Mouse (Mus musculus): ENCODE data around the gene Islr.

Gene Islr

GRCm38 (mm10) chr9:58196610-58197567 is 7.2 kb downstream of the Islr start:
- no peak for DNase-seq

DNA sequence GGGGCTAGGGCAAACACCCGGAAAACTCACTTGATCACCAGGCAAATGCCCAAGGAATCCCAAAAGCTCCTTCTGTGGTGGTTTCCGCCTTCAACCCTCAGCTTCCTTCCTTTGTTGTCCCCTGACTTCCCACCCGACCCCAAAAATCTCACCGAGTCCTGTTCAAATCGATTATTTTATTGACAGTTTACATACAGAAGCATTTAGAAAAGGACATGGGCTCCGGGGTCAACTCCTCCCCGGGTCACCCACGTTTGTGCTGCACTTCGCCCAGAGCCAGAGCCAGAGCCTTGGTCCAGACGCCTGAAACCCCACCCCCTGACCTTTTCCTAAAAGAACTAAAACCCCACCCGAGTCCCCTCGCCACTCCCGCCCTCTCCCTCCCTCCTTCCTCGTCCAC is 8.0 kb downstream of the Islr start:
- DNase-seq: no peak

DNA sequence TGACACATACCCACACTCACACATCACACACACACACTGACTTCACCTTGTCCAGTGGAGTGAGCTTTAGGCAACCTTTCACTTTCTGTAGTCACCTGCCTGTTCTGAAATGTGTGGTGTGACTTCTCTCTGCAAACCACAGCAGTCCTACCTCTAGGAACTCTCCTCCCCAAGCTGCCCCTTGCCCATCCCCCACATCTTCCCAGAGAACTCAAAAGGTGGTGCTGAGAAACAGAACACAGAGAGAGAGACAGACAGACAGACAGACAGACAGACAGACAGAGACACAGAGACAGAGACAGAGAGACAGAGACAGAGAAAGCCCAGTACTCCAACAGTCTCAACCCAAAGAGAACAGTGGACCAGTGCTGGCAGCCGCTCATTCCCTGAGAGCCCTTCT is 8.4 kb downstream of the Islr start:
- no peak for DNase-seq

DNA sequence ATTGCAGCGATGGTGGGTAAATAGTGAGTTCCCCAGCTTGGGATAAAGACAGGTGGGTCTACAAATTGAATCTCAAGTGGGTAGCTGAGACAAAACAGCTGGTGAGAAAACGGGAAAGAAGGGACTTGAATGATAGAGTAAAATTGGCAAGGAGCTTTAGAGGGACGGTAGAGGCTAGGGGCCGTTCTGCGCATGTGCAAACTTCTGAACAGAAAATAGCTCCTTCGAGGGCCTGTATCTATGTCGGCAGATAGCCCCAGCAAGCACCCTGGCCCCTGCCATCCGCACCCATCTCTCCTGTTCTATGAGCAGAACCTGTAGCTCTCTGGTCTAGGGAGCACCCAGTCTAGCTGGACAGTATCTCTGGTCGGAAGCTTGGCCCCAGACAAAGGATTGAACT is 9.9 kb downstream of the Islr start:
- no peak for DNase-seq

DNA sequence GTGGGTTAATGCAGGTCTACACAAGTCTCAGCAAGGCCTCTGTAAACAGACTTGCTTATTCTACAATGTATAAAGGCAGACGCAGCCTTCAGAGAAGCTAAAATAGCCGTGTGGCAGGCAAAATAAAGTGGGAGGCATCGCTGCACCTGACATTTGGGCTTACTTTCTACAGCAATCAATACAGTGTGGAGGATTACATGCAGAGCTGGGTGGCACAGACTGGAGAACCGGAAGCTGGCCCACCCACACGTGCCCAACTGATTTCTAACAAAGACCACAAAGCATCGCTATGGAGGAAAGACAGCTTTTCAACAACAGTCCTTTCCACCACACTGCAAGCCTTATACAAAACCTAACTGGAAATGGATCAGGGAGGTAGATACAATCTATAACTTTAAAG is 19.6 kb downstream of the Islr start:
- DNase-seq: no peak

DNA sequence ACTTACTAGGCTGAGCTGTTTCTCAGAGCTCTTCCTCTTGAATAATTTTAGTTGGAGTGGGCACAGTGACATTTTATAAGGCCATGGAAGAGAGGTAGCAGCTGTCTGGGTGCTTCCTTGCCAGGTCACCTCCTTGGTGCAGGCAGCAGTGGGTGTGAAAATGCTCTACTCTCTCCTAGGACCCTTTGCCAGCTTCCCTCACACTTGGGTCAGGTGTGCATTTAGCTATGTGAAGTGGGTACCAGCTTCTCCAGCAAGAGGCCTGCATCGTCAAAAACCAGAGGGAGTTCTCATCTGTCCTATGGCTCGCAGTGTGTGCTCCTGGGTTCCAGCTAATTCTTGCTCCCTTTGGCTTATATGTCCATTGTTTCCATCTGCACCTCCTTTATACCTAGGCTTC is 24.7 kb downstream of the Islr start:
- DNase-seq: no peak

- DNase-seq: no peak
Measured at GRCm38 (mm10) chr9:58177165-58177564, 26.9 kb downstream of the Islr start.

DNA sequence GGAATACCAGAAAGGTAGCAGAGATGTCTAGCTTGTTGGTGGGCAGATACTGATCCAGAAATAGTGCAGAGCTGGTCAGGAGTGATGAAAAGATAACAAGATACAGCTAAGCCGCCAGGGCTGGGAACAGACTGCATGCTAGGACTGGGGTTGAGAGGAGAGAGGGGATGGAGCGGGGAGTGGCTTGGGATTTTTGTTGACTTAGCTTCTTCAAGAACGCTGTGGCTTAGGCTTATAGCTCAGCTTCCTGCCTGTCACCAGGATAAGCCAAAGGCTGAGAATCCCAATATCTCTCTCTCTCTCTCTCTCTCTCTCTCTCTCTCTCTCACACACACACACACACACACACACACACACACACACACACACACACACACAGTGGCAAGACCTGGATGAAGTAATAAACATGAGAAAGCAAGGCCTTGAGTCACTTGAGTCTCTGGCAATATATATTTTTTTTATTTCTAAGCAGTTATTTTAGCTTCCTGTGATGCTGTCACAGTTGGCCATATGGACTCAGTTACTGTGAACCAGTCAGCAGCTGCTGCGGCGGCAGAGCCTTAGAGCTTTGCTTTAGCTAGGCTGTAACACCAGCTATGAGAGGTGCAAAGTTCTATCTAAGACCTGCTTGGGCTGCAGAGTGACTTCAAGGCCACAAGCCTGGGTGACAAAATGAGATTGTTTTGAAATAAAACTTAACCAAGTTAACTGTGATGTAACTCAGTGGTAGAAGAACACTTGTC is 28.2 kb downstream of the Islr start:
- no peak for DNase-seq

DNA sequence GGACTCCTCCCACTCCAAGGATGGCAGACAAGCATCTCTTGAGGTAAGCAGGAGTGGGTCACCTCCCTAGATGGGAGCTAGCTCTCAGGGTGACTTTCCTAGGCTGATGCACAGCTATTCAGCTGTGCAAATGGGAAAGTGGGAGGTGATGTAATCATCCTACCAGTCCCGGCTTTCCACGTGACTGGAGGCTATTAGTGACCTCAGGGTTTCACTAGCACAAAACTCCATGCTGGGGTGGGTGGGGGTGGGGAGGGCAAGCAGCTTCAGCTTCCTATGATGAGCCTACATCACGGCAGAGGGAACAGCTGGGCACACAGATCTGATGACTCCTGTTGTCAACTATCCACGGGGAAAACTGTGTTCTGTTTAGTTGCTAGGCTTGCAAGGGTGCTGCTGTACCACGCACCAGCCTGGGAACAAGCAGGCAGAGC is 29.3 kb downstream of the Islr start:
- DNase-seq: no peak

DNA sequence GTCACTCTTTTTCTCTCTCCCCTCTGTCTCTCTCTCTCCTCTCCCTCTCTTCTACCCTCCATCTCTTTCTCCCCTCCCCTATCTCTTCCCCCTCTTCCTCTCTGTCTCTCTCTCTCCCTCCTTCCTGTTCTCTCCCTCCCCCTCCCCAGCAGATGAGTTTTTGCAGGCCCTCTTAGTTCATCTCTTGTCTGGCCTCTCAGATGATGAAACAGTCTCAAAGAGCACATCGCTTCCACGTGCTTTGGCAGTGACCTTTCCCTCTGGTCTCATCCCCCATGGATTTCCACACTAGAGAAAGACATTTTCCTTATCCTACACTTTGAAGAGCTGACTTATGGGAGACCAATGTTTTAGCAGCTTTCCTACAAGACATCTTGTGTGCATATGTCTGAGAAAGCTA is 31.2 kb downstream of the Islr start:
- DNase-seq: no peak

GRCm38 (mm10) chr9:58169426-58169825 is 34.7 kb downstream of the Islr start:
- DNase-seq: no peak

- no peak for DNase-seq
Measured at GRCm38 (mm10) chr9:58168880-58169279, 35.2 kb downstream of the Islr start.

DNA sequence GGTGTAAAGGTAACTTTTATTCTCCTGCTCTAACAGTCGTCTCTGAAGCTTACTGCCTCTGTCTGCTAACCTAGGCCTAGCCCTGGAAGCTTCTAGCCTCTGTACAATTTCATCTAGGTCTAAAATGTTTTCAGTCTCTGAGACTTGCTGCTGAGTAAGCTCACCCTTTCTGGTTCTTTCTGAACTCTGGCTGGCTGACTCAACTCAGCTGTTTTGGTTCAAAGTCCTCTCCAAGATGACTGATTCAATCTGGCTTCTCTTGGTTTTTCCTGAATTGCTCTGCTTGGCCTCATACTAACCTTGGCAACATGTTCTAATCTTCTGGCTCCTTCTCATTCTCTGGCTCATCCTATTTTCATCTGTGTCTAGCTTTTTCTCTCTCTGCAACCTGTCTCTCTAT is 38.3 kb downstream of the Islr start:
- DNase-seq: no peak

DNA sequence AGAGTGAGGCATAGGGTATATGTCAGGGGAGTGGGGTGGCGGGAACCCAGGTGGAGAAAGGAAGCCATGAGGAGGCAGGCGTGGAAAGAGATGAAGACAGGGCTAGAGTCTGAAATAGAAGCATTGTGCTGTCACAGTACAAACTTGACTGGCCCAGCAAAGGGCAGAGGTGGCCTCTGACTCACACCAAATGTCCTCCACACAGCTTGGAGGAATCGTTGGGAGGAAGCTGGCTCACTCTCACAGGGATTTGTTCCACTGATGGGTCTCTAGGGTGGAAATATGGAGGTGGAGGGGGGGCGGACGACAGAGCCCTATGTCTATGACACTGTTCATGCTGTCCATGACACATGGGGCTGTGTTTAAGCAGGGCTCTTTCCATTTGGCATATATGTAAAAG is 41.0 kb downstream of the Islr start:
- DNase-seq: no peak

DNA sequence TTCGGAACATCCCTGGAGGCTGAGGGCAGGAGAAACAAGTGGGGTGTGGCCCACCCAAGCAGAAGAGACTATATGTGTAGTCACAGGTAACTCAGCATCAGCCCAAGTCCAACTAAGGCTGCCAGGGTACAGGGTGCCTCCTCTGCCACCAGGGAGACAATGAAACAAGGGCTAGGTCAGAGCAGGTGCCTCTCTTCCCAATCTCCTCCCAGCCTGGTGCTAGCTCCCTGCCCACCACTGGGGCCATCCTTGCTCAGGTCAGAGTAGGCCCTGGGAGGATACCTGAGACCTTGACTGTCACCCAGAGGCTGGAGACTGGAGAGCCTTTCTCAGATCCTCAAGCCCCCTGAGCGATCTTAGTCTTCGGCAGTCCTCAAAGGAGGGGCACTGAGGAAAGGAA is 41.9 kb downstream of the Islr start:
- no peak for DNase-seq

- DNase-seq: peak; percentile 13
Measured at GRCm38 (mm10) chr9:58160315-58160714, 43.8 kb downstream of the Islr start.

DNA sequence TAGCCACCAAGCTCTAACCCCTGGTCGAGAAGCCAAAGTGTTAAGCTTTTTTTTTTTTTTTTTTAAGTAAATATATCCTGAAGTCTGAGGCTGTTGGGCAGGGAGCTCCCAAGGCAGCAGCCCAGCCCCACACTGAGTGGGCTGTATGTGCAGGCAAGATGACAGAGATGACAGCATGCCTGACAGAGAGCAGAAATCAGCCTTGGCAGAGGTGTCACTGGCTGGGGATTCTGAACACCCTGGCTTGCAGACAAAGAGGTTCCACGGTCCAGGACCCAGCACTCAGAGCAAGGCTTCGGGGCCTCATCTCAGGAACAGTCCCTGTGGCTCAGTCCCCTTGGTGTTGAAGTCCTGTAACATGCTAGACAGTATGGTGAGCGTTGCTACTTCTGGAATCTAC is 44.3 kb downstream of the Islr start:
- no peak for DNase-seq

DNA sequence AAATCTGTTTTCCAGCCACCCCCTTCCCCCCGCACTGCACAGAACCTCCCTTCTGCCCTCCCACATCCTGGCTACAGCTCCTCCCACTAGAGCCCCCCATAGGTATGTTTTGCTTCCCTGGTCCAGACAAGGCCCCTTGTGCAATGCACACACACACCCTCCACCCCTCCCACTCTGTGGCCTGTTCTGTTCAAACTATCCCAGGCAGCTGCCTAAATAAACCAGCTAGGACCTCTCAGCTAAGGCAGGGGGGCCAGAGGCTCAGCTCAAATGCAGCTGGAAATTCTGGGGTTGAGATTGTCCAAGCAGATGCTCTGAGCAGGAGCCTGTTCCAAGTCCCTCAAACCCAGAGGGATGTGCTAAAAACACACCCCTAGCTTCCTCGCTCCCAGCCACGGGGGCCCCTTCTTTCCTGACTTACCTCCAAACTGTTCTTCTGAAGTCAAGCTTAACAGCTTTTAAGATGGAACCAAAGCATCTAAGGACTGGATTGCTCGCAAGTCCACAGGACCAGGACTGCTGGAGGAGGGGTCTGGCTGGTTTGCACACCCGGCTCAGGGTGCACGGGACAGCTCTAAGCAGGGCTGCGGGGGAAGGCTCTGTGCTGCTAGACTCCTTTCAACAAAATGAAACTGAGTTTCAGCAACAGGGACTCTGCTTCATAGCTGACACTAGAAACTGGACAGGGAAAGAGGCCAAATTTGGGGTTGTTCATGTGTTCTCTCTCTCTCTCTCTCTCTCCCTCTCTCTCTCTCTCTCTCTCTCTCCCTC is 45.4 kb downstream of the Islr start:
- peak; percentile 31 for DNase-seq

DNA sequence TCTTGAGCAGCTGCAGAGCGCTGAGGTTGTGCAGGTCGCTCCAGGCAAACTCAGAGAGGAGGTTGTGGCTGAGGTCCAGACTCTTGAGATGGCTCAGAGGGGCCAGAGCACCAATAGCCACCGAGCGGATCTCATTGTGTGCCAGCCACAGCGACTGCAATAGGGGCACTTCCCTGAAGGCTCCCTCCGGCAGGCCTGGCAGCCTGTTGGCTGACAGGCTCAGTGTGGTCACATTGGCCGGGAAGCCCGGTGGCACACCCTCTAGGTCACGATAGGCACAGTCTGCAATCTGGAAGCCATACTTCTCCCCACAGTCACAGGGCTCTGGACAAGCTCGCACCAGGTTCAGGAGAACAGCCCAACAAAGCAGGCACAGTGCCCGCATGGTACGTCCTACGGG is 46.3 kb downstream of the Islr start:
- DNase-seq: no peak

DNA sequence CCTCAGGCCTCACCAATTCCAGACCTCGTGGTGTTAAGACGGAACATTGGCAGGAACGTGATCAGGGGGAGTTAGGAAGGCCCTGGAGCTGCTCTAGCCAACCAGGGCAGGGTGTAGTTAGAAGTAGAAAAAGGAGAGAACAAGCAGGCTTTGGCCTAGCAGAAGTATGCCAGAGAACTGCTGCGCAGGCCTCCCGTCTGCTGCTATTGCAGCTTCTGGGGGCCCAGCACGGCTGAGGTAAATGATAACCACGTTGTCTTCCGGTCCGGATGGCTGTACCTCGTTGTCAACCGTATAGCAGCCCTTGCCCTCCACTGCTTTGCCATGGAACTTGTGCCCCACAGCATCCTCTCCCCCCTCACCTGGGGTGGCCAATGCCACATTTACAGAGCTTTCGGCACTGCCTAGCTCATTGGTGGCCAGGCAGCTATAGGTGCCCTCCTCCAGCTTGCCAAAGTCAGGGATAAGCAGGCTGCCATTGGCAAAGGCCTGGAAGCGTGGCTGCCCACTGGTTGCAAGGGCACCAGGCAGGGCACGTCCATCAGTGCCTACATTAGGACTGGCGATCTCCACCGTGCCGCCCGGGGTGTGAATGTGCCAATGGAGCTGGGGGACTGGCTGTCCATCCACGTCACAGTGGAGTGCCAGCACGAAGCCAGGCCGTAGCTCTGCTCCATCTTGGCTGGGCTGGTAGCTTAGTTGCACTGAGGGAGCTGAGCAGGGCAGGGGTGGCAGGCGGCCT is 47.1 kb downstream of the Islr start:
- peak; percentile 18 for DNase-seq

DNA sequence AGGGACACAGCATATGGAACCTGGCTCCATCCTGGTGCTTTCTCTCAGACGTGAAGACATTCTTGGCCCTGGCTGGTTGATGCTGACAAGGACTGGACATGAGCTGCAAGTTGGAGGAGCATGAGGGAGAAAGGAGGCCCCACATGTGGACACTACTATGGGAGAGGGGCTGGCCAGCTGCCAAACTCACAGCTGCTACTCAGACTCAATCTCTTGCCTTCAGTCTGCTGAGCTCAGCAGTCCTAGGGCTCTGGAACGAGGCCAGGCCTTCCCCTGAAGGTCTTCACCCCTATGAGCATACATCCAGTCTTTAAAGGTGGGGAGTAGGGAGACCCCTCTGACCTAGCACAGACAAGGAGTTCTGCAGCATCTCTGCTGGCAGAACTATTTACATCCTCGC is 48.7 kb downstream of the Islr start:
- no peak for DNase-seq

GRCm38 (mm10) chr9:58153095-58153494 is 51.0 kb downstream of the Islr start:
- no peak for DNase-seq

All from thymus, postnatal 14 days (tissue).